Mouse (Mus musculus): Measurements from ENCODE around the gene 9230112D13Rik. TPM values are rescaled to one million over a fixed set of nuclear protein-coding genes. Genes with fewer than 3 reads are reported as not detected.

9230112D13Rik gene
- total and polyA plus RNA-seq, 2 experiments from 2014 or later: not detected

DNA sequence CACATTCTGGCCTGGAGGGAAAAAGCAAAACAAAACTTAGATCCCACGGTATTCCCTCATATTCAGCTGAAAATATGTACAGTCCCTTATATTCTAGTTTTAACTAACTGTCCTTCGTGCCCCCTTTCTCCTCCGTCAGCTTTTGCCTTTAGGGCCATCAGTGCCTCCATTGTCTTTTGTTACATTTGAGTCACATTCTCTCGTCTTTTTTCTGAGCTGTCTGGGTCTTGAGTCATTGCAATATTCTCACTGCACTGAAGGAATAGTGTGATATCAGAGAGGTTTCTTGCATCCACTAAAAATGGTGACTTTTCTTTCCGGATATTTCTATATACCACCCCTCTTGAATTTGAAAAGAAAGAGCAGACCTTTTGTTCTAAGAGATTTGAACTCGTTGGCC, 18.8 kb downstream of the 9230112D13Rik start:
- no peak for TF ChIP-seq CTCF (IDR thresholded peaks at IDR 0.05; ENCODE audit: low read depth)
- no peak for TF ChIP-seq EP300 (IDR thresholded peaks at IDR 0.05; ENCODE audit: low read depth)
- 69% methylated on average over 6 of the region's 6 CpGs for WGBS
- Histone ChIP-seq H3K9me3 (replicated peaks; ENCODE audit: control insufficient read depth, low read length) (no peaks in the 10 kb centered on the region), H3K9ac (replicated peaks; ENCODE audit: low read depth, low read length) (no peak overlapping the region), H3K27me3 (ENCODE audit: control insufficient read depth, insufficient read depth, low read length) (peaks cover 15% of the 10 kb centered on the region; the same call in 1 of the 2 replicates), H3K27ac (ENCODE audit: low read depth) (peak overlapping the region; percentile 100), H3K4me1 (ENCODE audit: control insufficient read depth, insufficient read depth) (peaks cover 39% of the 10 kb centered on the region), H3K4me2 (ENCODE audit: low read depth, low read length) (peak overlapping the region; percentile 89; the same call in 1 of the 2 replicates), H3K4me3 (ENCODE audit: low read depth, low read length) (no peak overlapping the region), H3K36me3 (replicated peaks; ENCODE audit: control insufficient read depth, insufficient read depth, low read length) (no peaks in the 10 kb centered on the region)
- no peak for ATAC-seq (ENCODE audit: insufficient read depth, low read depth)
- no peak for DNase-seq (ENCODE audit: low spot score)

DNA sequence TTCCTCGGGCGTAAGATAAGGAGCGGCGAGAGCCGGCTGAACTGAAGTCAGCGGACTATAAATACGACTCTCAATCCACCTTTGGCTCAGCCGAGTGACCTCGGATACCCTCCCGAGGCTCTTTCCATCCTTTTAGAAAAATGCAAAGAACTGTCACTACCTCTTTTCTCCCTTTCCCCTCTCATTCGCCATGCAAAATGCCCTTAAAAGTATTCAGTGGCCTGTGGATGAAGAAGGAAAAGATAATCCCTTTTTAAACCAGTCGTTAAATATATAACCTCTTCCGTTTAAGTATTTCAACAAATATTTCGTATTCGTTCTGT, 19.3 kb downstream of the 9230112D13Rik start, which contains the start of gene Bmpr1a:
Bmpr1a (minus strand) TSS at position 17 of the 323 bp plus-strand sequence.
- 12% methylated on average over 15 of the region's 15 CpGs for WGBS

DNA sequence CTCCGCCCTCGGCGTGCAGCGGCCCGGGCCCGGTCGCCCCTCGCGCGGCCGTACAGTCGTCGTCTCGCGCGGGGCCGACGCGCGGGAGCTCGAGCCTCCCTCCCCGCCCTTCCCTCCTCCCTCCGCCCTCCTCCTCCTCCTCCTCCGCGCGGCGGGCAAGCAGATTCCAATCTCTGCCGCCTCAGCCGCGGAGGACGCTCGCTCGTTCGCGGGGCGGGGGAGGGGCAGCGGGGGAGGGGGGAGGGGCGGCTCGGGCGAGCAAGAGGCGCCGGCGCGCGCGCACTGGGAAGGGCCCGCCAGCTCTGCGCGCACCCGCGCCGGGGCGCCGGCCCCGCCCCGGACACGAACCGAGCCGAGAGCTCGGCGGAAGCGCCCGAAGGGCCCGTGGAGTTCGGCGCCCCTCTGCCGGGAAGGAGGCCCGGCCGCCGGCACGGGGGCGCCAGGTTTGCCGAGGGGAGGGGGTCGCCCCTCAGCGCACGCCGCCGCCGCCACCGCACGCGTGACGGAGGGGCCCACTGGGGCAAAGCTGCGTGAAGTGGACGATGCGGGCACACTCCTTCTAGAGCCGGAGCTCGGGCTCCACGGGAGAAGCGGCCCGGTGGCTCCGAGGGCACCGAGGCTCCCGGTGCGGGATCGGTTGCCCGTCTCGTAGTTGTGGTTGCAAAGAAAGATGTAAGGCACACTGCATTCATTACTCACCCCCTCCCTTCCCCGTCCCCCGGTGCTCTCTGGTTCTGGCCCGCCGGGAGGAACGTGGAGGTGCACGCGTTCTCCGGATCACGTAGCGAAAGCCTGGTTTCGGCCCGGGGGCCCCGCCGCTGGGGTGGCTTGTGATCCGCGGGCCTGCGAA, 19.9 kb downstream of the 9230112D13Rik start:
- peaks cover 48% of the 10 kb centered on the region for H3K4me1 ChIP-seq (ENCODE audit: control insufficient read depth, insufficient read depth)
- H3K27ac ChIP-seq (ENCODE audit: low read depth): peak overlapping the region; percentile 100
- H3K4me2 ChIP-seq (ENCODE audit: low read depth, low read length): peak overlapping the region; percentile 89
- ATAC-seq (ENCODE audit: insufficient read depth, low read depth) (peak; percentile 86), DNase-seq (ENCODE audit: low spot score) (peak; percentile 78)
- peak overlapping the region; percentile 100 for H3K9ac ChIP-seq (replicated peaks; ENCODE audit: low read depth, low read length)
- peaks cover 11% of the 10 kb centered on the region; the same call in 1 of the 2 replicates for H3K27me3 ChIP-seq (ENCODE audit: control insufficient read depth, insufficient read depth, low read length)
- TF ChIP-seq EP300 (IDR thresholded peaks at IDR 0.05; ENCODE audit: low read depth) (peak; percentile 92; the same call in 1 of the 2 replicates), CTCF (IDR thresholded peaks at IDR 0.05; ENCODE audit: low read depth) (no peak)
- H3K4me3 ChIP-seq (ENCODE audit: low read depth, low read length): peak overlapping the region; percentile 85
- no peaks in the 10 kb centered on the region for H3K9me3 ChIP-seq (replicated peaks; ENCODE audit: control insufficient read depth, low read length)
- H3K36me3 ChIP-seq (replicated peaks; ENCODE audit: control insufficient read depth, insufficient read depth, low read length): no peaks in the 10 kb centered on the region
- 2% methylated on average over 80 of the region's 115 CpGs for WGBS

More for the DNA sequence above, 19.3 kb downstream of the 9230112D13Rik start, which contains the start of gene Bmpr1a:
- Histone ChIP-seq H3K27ac (ENCODE audit: low read depth) (peak within 1 kb of the TSS; percentile 100), H3K4me2 (ENCODE audit: low read depth, low read length) (peak within 1 kb of the TSS; percentile 89), H3K9me3 (replicated peaks; ENCODE audit: control insufficient read depth, low read length) (no peaks in the 10 kb centered on the region), H3K4me1 (ENCODE audit: control insufficient read depth, insufficient read depth) (peaks cover 44% of the 10 kb centered on the region), H3K27me3 (ENCODE audit: control insufficient read depth, insufficient read depth, low read length) (peaks cover 12% of the 10 kb centered on the region; the same call in 1 of the 2 replicates), H3K36me3 (replicated peaks; ENCODE audit: control insufficient read depth, insufficient read depth, low read length) (no peaks in the 10 kb centered on the region), H3K9ac (replicated peaks; ENCODE audit: low read depth, low read length) (peak within 1 kb of the TSS; percentile 100), H3K4me3 (ENCODE audit: low read depth, low read length) (peak within 1 kb of the TSS; percentile 85)
- ATAC-seq (ENCODE audit: insufficient read depth, low read depth): no peak; the same call in 1 of the 2 replicates
- DNase-seq (ENCODE audit: low spot score): peak; percentile 91
- TF ChIP-seq CTCF (IDR thresholded peaks at IDR 0.05; ENCODE audit: low read depth) (no peak), EP300 (IDR thresholded peaks at IDR 0.05; ENCODE audit: low read depth) (no peak)

DNA sequence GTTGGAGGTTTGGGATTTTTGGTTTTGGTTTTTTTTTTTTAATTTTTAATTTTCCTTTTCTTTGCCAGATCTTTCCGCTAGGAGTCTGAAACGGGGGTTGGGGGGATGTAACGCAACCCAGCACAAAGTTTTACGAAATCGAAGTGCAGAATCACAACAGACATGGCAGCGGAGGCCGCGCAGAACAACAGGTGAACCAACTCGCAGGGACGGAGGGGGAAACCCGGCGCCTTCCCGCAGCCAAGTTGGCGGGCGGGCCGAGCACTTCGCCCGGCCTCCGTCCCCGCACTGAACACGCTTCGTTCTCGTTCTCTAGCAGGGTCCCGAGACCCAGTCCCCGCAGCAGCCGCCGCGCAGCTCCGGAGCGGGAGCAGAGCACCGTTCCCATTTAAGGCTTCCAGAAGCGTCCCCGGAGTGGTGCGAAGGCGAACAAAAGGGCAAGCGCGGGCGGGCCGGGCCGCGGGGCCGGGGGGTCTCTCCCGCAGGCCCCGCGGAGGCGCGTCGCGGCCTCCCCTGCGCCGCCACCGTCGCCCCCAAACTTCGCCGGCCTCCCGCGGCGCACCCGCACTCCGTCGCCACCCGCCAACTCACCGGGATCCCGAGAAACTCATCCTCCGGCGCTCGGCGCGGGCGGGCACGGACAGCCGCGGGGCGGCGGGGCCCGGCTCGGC, 20.7 kb downstream of the 9230112D13Rik start:
- H3K4me3 ChIP-seq (ENCODE audit: low read depth, low read length): peak overlapping the region; percentile 85
- no peaks in the 10 kb centered on the region for H3K9me3 ChIP-seq (replicated peaks; ENCODE audit: control insufficient read depth, low read length)
- peak overlapping the region; percentile 100 for H3K27ac ChIP-seq (ENCODE audit: low read depth)
- peaks cover 9% of the 10 kb centered on the region; the same call in 1 of the 2 replicates for H3K27me3 ChIP-seq (ENCODE audit: control insufficient read depth, insufficient read depth, low read length)
- no peak for TF ChIP-seq CTCF (IDR thresholded peaks at IDR 0.05; ENCODE audit: low read depth)
- no peak for TF ChIP-seq EP300 (IDR thresholded peaks at IDR 0.05; ENCODE audit: low read depth)
- WGBS: 2% methylated on average over 69 of the region's 77 CpGs
- DNase-seq (ENCODE audit: low spot score) (no peak), ATAC-seq (ENCODE audit: insufficient read depth, low read depth) (peak; percentile 27)
- H3K9ac ChIP-seq (replicated peaks; ENCODE audit: low read depth, low read length): peak overlapping the region; percentile 100
- H3K4me2 ChIP-seq (ENCODE audit: low read depth, low read length): peak overlapping the region; percentile 89
- H3K4me1 ChIP-seq (ENCODE audit: control insufficient read depth, insufficient read depth): peaks cover 52% of the 10 kb centered on the region
- no peaks in the 10 kb centered on the region for H3K36me3 ChIP-seq (replicated peaks; ENCODE audit: control insufficient read depth, insufficient read depth, low read length)

DNA sequence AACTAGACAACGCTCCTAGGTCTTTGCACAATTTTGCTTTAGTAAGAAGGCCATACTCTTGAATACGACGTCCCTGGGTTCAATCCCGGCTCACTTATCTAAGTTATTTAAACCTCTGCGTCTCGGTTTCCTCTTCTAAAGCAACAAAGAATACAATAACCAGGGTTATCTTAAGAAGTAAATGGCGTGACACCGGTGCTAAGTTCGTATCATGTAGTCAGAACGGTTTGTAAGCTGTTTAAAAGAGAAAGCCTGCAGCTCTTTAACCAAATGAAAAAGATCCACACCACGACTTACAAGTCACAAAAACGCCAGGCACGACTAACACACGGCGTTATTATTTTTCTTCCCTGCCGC, 21.2 kb downstream of the 9230112D13Rik start:
- Histone ChIP-seq H3K9me3 (replicated peaks; ENCODE audit: control insufficient read depth, low read length) (no peaks in the 10 kb centered on the region), H3K4me1 (ENCODE audit: control insufficient read depth, insufficient read depth) (peaks cover 55% of the 10 kb centered on the region), H3K4me3 (ENCODE audit: low read depth, low read length) (peak overlapping the region; percentile 85), H3K9ac (replicated peaks; ENCODE audit: low read depth, low read length) (peak overlapping the region; percentile 100), H3K27ac (ENCODE audit: low read depth) (peak overlapping the region; percentile 100), H3K36me3 (replicated peaks; ENCODE audit: control insufficient read depth, insufficient read depth, low read length) (no peaks in the 10 kb centered on the region), H3K27me3 (ENCODE audit: control insufficient read depth, insufficient read depth, low read length) (peaks cover 8% of the 10 kb centered on the region; the same call in 1 of the 2 replicates), H3K4me2 (ENCODE audit: low read depth, low read length) (peak overlapping the region; percentile 89)
- TF ChIP-seq CTCF (IDR thresholded peaks at IDR 0.05; ENCODE audit: low read depth): no peak
- TF ChIP-seq EP300 (IDR thresholded peaks at IDR 0.05; ENCODE audit: low read depth): no peak
- under 1% methylated on average over 16 of the region's 16 CpGs for WGBS
- DNase-seq (ENCODE audit: low spot score) (no peak), ATAC-seq (ENCODE audit: insufficient read depth, low read depth) (no peak)

Measured in heart, postnatal 0 days (tissue).